Mouse (Mus musculus): ENCODE results near the gene Zfp710.

DNA sequence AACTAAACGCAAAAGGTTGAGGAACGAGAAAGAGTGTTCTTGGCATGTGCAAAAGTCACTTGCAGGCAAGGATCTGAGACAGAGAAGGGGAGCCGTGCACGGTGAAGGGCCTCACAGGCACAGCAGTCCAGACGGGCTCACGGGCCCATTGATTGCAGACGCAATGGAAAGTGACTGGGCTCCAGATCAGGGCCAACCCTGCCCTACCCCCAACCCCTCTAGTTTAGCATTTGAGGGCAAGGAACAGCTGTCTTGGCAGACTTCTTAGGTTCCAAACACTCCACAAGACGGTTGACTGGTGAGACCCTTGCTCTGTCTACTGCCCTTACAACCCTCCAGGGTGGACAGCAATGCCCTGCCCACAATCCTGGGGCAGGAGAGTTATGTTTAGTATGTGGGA lies 48.9 kb downstream of the Zfp710 start:
- no peak for TF ChIP-seq POLR2A (IDR thresholded peaks at IDR 0.05; ENCODE audit: control insufficient read depth, low read depth, low read length)
- no peak for TF ChIP-seq CTCF (IDR thresholded peaks at IDR 0.05; ENCODE audit: control insufficient read depth, insufficient read depth, insufficient replicate concordance, low read depth, low read length)
